Mouse (Mus musculus): ENCODE data around the gene Slc20a1.

Slc20a1 gene

DNA sequence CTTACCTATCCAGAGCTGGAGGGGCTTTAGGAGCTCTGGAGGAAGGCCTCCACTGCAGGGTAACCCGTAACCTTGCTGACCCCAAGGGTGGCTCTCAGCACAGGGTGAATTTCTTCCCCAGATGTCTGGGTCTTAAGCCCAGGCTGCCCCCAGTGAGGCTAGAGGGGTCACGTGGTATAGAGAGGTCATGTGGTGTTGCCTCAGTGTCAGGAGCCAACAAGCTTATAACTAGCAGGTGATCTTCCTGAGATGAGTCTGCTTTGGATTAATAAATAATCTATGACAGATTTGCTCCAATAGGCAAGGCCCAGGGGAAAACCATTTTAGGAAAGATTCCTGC is 55.0 kb downstream of the Slc20a1 start:
- no peak for DNase-seq (ENCODE audit: low spot score)

DNA sequence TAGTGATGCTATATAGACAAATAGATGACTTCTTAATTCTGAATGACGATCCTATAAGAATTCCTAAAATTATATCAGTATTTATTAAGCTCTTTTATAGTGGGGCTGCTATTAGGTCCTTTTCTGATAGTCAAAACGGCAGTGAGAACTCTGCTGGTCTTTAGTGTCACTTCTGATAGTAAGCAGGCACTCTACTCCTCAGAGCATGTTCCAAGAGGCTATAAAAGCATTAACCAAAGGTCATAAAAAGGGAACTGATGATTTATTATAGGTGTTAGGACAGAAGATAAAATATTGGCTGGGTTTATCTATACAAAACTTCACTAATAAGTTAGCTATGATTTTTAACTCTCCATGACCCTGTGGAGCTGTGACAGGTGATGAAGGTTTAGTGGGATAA is 55.5 kb downstream of the Slc20a1 start:
- no peak for DNase-seq (ENCODE audit: low spot score)

DNA sequence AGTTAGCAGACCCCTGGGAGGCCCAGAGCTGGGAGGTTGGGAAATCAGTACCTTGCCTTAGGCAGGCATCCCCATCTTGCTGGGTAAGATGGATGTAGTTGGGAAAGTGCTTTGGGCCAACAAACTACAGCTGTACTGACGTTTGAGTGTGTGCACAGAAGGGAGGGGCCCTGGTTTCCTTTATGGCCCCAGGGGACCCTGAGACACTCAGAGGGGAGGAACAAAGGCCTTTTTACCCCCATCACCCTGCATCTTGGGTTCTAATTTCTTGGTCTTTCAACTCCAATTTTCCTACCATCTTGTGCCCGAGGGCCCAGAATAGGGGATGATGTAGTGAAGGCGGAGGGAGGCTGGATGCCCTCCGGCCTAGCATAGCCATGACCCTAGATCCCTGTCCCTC is 57.4 kb downstream of the Slc20a1 start:
- no peak for DNase-seq (ENCODE audit: low spot score)

DNA sequence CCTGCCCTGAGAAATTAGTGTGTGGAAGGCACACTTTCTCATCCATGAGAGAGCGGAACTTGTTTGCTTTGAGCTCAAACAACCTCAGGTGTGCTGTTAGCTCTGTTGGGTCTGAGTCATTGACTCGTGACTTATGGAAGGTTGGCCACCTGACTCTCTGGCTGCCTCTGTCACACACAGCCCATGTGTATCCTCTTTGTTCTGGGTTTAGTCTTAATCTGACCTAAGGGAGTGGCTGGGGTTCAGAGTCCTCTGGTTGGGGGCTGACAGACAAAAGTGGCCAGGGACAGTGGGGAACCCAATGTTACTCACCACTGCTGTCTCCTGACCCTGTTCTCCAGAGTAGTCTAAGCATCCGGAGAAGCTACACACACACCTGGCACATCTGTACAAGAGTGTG is 59.5 kb downstream of the Slc20a1 start:
- no peak for DNase-seq (ENCODE audit: low spot score)

DNA sequence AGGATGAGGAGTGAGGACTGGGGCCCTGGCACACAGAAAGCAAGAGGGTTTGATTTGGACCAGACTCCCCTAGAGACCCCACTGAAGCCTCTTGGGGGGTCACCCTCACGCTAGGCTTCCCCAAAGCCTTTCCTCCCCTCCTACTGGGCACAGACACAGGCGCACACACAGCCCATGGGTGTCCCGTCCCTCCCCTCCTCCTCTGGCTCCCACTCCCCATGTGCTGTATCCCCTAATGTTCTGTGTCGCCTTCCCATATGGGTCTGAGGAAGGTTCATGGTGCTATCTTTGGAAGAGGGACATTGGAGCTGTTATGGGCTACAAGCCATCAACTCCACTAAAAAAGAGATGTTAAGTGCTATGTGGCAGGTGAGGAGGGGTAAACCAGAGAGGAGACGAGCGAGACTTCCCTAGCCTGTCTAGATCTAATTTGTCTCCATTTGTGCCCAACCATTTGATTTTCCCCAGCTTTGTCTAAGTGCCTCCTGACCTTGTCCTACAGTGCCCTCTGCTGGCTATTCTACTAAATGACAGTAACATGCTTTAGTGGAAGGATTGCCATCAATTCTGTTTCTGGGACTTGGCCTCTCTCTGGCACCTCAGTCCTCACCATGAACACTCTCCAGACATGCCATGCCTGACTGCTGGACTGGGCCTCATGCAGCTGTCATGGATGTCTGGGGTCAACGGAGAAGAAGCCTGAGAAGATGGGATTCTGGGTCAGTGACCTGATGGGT is 60.1 kb downstream of the Slc20a1 start:
- peak; percentile 96 for DNase-seq (ENCODE audit: low spot score)

DNA sequence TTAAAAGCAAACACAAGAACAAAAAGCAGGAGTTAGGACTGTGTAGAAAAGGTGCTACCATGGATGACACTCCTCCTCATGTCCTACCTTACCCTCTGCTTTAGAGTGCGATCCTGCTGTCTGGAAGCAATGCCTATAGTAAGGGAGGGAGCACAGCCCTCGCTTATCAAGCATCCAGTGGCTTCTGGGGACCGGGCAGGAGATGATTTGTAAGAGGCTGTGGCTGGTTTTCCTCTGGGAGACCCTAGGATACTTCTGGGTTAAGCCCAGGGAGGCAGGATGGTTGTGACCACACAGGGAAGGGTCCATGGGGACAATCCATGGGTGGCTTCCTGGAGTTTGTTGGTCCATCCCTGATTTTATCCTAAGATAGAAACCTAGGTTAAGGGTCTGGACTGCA is 62.1 kb downstream of the Slc20a1 start:
- no peak for DNase-seq (ENCODE audit: low spot score)

All from retina, embryonic 14.5 days (tissue).